Mouse (Mus musculus) cerebral cortex, adult 2 months (tissue): ENCODE measurements around the gene Phgr1.

Experiments
- WGBS: fragments of 180-500 bp; shearing (Covaris S2); methylation state at CpG from one replicate; pipeline ENCODE4 v1.1.7; 2018; 5-methylcytosine and 5-hydroxymethylcytosine counted together

Gene Phgr1

DNA sequence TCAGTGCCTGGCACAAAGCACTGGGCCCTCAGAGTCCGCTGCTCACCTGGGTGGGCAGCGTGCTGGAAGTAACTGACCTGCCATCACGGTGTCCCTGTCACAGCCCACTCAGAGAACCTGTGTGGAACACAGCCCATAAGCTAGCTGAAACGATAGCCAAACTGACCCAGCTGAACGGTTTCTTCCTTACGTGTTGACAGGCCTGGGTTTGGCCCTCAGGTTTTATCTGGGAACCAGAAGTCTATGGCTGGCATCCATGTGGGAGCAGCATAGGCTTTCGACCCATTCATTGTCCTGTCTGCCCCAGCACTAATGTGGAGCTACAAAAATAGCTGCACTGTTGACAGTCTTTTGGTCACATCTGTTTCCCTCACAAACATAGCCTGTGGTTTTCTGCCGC lies 22.1 kb upstream of the Phgr1 start:
- 65% methylated on average over 8 of the region's 8 CpGs for WGBS

DNA sequence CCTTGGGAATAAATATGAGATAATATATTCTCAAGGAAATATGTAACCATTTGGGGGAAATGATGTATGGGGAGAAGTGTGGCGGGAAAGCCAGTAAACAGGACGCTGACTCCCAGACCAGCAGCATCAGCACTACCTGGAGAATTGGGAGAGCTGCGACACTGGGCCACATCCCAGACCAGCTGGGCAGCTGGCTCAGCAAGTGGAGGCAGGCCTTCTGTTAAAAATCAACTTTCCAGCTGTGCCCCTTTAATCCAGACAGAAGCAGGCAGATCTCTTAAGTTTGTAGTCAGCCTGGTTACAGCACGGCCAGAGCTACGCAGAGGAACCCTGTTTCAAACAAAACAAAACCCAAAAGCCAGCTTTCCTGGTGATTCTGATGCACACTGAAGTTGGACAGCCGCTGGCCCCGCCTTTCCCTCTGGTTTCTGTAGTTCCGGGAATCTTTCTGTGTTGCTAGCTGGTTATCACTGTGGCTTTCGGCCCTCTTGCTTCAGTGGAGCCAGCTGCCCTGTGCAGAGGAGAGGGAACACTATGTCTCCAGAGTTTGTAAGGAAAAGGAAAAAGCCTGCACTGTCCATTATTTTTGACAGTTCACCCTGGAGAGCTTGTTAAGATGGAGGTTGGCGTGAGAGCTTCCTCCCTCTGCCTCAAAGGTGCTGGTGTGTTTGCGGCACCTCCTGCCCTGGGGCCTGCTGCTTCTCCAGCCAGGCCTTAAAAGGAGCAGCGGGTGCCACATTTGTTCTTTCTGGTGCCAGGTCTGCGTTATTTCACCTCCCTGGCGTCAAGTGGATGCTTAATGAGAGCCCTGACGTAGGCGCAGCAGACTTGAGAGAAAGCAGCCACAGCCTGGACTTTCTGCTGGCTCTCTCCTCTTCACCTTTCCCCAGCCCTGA lies 20.4 kb upstream of the Phgr1 start:
- 87% methylated on average over 16 of the region's 16 CpGs for WGBS

DNA sequence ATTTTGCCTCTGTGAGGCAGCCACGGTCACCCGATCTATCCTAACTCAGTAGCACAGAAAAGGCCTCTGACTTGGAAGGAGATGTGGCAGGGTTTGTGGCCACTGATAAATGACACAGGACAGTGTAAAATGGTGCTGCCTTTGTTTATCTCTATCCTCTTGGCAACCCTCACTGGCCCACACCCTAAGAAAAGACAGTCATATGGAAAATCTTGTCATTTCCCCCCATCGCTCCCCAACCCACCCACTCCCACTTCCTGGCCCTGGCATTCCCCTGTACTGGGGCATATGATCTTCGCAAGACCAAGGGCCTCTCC lies 19.8 kb upstream of the Phgr1 start:
- 85% methylated on average over 4 of the region's 4 CpGs for WGBS

DNA sequence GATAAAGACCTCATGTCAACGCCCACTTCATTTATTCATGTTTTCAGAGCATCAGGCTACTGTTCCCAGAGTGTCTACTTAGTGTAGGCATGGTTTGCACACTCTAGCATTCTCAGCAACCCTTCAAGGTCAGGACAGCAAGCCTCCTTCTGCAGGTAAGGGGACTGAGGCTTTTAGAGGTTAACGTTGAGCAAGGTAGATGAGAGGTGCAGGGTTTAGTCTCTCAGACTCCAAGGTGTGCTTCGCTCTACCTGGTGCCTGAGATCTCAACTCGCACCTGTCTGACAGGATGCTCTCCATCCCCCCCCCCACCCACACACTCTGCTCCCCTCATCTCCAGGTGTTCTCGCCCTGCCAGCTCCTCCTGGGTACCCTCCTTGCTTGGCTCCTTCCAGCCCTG lies 18.4 kb upstream of the Phgr1 start:
- 92% methylated on average over 5 of the region's 5 CpGs for WGBS

DNA sequence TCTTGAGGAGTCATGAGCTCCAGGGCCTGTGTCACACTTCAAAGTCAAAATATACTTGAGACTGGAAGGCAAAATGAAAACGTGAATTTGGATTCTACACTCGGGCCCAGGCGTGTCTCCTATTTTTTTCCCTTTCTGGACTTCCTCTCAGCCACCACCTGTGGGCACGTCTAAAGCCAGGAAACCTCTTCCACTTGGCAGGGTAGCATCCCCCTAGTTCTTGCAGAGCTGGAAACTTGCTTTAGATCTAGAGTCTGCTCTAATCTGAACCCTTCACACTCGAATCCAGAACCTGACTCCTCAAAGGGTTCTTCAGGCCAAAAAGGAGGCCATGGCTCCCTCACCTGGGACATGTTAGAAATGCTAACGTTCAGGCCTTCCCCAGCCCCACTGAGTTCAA lies 17.2 kb upstream of the Phgr1 start:
- WGBS: 83% methylated on average over 6 of the region's 6 CpGs

DNA sequence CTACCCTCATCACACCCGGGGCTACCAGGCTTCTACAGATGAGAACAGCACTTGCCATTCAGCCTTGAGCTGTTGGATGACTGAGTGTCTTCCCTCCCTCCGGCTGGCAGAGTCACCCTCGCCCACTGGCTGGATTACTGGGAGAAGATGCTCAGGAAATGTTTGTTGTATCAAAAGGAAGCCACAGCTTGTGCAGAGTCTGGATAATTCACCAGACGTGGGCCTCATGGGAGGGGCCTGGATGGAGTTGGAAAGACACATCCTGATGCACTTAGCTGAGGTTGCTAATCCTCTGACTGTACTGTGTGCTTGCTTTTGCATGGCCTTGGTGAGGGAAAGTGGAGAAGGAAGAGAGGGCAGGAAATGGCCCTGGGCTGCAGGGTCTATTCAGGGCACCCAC lies 16.5 kb upstream of the Phgr1 start:
- WGBS: 64% methylated on average over 4 of the region's 4 CpGs

DNA sequence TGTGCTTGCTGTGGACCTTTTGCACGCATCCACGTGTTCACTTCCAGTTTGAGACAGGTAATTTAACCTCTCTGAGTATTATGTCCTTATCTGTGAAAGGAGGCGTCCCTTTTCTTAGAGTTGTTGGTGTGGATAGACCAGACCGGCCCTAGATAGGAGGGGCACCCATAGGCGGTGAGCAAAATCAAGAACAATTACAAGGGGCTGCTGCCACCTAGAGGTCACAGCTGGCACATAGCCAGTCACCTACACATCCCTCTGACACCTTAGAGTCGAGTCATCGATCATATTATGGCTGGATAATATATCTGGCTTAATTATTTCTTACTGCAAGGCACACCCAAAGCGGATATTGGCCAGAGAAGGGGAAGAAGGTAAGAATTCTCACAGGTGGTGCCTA lies 12.7 kb upstream of the Phgr1 start:
- 47% methylated on average over 8 of the region's 8 CpGs for WGBS

DNA sequence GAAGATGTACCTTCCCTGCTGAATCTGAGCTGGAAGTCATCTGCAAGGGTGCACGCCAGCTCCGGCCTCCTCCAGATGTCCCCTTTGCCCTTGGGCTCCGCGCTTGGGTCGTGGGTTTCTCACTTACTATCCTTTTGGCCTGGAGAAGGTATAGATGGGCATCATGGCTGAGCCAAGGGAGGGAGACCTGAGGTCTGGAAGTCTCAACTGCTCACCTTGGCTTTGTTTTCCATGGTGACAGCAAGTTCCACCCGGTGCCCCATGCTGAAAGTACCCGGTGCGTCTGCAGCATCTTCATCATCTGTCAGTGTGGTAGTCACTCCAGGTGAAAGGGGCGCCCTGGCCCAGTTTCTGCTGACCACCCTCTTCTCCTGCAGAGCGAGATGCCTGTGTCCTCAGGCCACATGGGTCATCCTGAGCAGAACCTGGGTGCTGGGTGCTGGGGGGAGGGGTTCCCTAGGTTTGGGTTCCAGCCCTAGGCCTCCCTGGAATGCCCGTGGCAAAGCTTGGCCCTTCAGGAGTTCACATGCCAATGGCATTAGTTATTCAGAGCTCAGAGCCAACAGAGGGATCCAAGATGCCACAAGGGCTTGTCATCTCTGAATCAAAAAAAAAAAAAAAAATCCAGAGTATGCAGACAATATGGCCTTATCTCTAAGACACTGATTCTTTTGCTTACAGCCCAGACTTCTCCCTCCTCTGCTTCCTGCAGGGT lies 12.1 kb upstream of the Phgr1 start:
- WGBS: 90% methylated on average over 11 of the region's 11 CpGs

DNA sequence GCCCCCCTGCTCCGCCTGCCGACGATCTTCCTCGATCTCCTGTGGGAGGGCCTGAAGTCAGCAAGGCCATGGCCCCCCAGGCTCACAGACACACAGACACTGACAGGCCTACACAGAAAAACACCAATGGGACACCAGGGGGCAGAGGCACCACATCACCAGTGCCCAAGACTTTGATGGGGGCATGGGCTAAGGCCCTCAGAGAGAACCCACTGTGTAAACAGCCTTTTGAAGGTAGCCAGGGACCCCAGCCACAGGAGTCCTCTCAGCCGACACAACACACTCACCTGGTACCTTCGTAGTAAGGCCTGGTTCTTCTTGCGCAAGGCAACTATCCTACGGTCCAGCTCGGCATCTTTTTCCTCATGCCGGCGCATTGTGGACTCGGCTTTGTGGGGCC lies 11.2 kb upstream of the Phgr1 start:
- WGBS: 85% methylated on average over 12 of the region's 12 CpGs

DNA sequence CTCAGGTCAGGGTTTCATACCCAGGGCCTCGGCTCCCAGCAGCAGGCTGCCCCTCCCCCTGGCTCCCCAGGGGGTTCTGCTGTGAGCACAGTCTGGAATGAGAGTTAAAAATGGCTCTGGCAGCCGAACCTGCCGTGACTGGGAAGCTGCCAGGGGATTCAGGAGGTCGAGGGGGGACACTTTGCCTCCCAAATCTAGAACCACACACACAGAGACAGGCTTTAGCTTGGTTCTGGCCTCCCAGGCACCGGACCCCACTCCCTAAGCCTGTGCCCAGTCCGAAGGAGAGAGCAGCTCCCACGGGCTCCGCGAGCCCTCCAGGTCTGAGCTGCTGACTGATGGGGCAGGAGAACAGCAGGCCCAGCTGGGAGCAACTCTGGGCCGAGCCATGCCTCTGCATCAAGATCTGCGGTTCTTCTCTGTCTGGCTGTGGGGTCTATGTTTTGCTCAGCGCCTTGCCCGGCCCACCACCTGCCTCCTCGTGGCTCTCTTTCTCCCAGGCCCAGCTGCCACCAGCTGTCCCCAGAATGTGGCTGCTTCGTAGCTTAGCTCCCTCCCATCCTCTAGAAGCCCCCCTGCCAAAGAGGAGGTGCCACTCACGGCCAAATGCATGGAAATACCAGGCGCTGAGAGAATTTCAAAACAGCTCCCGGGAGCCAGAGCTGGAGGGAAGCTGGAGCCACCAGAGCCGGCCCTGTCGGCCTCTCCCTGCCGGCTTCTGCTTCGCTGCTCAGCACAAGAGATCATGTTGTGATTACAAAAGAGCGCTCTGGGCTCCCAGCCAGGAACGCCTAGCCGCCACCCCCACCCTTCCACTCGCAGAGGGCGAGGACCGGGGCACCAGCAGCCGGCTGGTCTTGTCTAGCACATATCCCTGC lies 10.4 kb upstream of the Phgr1 start, which contains the start of gene Ccdc9b:
Gene Ccdc9b, minus strand, starts transcription at position 756 of the 878 bp plus-strand sequence.
- 10% methylated on average over 29 of the region's 29 CpGs for WGBS

DNA sequence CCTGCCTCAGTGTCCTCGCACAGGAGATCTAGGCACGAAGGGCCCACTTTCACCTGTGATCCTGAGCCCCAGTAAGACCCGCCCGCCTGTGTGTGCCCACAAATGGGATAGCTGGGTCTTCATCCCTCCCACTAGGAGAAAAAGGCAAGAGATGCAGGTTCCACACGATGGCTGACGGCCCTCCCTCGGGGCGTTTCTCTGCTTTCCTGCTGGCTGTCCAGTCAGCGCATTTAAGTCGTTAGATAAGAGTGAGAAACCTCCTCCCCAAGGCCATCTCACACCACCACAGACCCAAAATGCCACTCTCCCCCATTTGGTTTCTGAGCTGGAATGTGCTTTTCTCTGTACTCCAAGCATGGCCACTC lies 9.8 kb upstream of the Phgr1 start:
- 32% methylated on average over 10 of the region's 10 CpGs for WGBS

DNA sequence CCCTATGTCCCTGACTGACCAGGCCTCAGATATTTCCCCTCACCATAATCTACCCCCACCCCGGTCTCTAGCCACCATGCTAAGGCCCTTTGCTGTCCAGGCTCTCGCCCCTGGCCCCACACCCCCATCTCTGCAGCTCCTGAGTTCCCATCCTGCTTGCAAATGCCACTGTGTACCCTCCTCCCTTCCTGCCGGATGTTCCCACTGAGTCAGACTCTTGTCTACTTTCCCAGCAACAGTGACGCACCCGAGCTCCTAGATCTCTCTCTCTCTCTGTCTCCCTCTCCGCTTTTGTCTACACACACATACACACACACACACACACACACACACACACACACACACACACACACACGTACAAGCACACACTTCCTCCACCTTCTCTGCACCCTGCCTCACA lies 9.1 kb upstream of the Phgr1 start:
- 43% methylated on average over 7 of the region's 7 CpGs for WGBS

DNA sequence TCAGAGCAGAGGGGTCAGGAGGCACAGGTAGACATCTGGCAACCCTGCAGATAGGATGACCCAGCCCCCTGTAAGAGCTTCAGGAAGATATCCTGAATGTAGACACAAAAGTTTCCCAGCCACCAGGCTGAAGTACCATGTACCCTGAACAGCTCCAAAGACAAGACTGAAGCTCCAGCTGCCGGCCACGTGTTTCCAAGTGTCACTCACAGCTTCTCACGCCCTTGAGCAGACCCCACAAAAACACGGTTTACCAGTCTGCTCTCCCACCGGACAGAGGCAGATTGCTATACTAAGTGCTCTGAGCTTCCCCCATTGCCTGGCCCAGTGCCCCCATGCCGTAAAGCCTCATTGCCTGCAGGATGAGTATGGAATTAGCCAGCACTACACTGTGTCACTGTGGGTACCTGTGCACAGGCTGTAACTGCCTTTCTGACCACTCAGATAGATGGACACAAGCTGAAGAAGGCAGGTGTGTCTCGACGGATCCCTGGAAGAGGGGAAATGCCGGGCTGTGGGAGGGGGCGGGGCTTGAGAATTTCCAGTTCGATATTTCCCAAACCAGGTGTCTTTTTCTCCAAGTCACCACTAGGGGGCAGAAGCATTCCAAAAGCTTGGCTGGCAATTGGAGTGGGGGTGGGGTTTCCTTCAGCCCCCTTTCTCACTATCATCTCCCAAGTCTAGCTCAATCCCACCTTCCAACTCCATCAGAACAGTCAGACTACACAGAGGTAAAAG lies 8.3 kb upstream of the Phgr1 start:
- WGBS: 22% methylated on average over 11 of the region's 11 CpGs

DNA sequence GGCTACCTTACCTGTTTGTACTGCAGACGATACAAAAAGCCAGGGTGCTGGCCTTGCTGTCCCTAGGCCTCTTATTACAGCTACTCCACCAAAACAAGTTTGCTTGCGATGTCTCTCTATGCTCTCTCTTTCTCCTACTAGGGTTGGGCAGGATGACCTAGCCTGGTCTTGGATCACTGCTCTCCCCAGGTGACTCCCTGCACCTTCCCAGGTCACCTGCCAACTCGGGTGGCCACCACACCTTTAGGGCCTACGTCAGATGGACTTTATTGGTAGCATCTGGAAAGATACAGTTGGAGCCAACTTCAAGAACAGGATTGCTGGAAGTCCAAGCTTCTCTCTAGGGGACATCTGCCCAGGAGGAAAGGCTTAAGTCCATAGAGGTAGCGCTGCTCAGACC lies 7.7 kb upstream of the Phgr1 start:
- 90% methylated on average over 5 of the region's 5 CpGs for WGBS

DNA sequence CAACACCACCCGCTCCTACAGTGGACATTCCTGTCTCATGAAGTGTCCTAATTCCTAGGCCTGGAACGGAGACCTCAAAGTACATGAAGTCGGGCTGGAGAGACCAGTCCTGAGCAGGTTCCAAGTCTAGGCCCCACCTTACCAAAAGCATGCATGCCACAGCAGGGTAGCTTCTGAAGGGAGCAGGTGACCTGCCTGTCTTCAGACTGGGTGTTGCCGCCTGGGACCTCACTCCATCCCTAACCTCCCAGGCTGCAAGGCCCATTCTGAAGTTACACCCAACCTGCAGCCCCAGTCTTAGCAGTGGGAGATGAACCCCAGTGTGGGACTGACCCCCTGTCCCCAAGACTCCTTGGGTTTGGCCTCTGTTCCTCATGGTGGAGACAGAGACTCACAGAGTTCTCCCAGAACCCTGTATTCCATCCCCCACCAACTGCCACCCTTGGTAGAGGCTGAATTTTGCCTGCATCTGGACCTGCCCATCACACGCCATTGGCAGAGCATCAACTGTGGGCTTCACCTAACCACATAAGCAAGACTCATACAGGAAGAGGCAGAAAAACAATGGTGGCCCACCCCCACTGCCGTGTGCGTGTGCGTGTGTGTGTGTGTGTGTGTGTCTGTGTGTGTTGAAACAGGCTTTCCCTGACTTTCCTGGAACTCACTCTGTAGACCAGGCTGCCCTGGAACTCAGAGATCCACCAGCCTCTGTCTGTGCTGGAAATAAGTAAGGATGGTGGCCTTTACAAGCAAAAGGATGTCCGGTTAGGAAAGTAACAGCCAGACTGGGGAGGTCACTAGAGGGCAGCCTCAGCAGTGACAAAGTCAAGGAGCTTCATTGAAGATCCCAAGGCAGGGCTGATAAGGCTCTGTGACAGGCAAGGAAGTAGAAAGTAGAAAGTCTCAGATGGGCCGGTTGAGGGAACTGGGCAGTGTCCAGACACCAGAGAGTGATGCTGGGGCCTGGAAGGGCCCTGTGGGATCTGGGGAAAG lies 6.2 kb upstream of the Phgr1 start:
- 85% methylated on average over 10 of the region's 10 CpGs for WGBS

DNA sequence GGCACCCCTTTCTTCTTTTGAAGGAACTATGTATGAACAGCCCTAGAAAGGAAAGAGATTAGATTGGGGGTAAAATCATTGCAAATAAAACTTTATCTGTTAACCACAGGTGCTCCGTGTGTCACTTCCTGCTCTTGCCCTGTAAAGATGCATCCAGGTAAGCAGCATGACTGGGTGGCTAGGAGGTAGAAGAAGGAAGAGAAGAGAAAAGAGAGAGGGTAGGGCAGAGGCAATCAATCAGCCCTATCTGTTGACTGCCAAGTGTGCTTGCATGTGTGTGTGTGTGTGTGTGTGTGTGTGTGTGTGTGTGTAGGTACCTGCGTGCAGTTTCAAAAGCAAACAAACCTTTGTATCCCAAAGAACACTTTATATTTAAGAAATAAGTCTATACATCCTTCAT lies 2.0 kb downstream of the Phgr1 start:
- WGBS: 96% methylated on average over 2 of the region's 2 CpGs

DNA sequence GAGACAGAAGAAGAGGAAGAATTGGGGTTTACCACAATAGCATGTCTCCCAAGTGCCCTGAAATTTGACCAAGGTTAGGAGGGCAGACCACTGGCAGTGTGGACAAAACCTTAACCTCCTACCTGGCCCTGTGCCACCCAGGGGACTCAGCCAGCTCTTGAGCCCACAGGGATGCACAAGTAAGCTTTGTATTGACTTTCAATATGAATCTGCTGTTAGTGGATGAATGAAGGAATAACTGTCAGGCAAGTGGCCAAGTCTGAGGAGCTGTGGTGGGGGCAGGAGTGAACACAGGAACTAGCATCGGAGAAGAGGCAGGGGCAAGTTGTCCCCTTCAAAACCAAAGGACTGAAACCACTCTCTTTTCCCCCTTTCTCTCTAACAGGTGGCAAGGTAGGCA lies 2.8 kb downstream of the Phgr1 start:
- WGBS: 38% methylated on average over 1 of the region's 1 CpGs

DNA sequence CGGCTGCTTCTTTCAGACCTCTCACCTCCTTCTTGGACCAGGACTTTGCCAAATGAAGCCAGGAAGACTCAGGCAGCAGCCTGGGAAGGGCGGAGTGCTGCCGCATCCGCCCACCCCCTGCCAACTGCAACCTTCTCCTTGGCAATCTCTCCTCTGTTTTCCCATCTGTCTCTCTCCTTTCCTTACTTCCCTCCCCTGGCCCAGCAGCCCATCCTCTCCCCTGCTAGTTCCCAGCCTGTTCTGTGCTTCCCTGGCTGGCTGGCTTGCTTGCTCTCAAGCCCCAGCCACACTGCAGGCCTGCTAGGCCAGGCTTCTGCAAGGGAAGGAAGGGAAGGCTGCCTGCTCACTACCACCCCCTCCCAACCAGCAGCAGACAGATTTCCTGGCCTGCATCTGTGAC lies 3.3 kb downstream of the Phgr1 start:
- WGBS: 28% methylated on average over 4 of the region's 4 CpGs

DNA sequence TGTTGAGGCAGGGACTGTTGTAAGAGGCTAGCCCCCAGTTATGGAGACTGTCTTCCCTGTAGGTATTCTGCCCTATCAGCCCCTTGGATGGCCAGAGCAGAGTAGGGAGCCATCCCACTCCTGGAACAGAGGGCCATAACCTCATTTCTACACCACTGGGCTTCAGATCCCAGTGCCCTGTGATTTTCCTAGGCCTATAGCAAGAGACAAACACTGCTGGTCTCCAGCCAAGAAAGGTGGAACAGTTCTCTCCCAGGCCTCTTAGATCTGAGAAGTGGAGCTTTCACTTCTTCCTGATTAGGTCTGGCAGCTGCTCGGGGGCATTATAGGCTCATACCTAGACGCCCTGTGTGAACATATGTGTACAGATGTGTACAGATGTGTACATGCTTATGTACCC lies 3.7 kb downstream of the Phgr1 start:
- WGBS: 79% methylated on average over 2 of the region's 2 CpGs

DNA sequence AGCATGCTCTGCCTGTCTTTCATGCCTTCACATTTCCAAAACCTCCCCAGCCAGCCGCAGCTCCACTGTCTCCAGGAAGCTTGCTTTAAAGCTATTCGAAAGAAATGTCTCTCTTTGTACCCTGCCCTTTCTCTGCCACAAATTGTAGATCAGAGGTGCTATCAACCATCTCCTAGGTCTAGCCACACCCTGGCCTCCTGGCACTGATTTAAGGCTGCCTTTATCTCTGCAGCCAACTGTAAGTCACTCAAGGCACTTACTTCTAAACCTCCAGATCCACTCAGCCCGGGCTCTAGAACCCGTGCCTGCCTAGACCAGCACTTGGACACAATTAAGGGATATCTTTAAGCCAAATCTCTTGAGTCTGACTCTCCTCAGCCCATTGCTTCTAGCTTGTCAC lies 5.8 kb downstream of the Phgr1 start:
- WGBS: 88% methylated on average over 4 of the region's 4 CpGs

DNA sequence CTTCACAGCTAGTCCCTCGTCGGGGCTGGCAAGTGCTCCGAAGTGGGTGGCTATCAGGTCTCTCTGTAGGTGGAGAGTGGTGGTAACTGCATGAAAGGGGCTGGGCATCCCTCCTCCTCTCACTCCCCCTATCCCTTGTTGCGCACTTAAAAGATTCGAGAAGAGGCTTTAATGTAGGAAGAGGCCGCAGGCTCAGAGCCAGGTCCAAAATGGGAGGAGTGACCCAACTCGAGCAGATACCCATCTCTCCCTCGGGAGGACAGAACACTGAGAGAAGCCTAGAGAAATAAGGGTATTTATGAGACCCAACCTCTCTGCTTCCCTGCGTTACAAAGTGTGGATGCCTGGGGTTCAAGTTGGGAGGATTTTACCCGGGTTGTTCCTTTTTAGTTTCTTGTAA lies 6.5 kb downstream of the Phgr1 start:
- 8% methylated on average over 10 of the region's 10 CpGs for WGBS
